8 mouse cellular contexts compared by ENCODE assay signal in genomic region chr6:128479463-128480454, GRCm38 (mm10). TPM values are rescaled to one million over a fixed set of nuclear protein-coding genes. Genes with fewer than 3 reads are reported as not detected.
DNase-seq lines count a peak whose midpoint lies in the region; ATAC-seq lines count a peak whose summit lies in the region.

No protein-coding gene starts in this region.

- H3K27ac ChIP-seq in intestine, embryonic 16.5 days (ENCODE audit: low read length), result no peak overlapping the region
- no peak overlapping the region for H3K27ac ChIP-seq in midbrain, embryonic 10.5 days (replicated peaks)

- peak; percentile 95 for ATAC-seq in intestine, embryonic 16.5 days

- no peaks in the 10 kb centered on the region for H3K4me1 ChIP-seq in intestine, embryonic 16.5 days (ENCODE audit: control insufficient read depth, insufficient read depth, low read length)
- H3K4me1 ChIP-seq in midbrain, embryonic 10.5 days, result 0 out of 2 replicates have a peak, but pooled peaks cover 4% of the 10 kb centered on the region

- peak overlapping the region; percentile 37 for H3K4me2 ChIP-seq in intestine, embryonic 16.5 days (ENCODE audit: low read depth, low read length)

- no peaks in the 10 kb centered on the region for H3K9me3 ChIP-seq in intestine, embryonic 16.5 days (ENCODE audit: control insufficient read depth, low read length)
- H3K9me3 ChIP-seq in midbrain, embryonic 10.5 days (replicated peaks), result no peaks in the 10 kb centered on the region

- DNase-seq in adrenal gland, adult 8-10 months, result peak; percentile 91
- peak; percentile 86 for DNase-seq in embryo, embryonic 11.5 days (ENCODE audit: low read depth, low spot score)
- DNase-seq in gastrocnemius, postnatal 4 days (ENCODE audit: low spot score in 2 of 2), result peak; percentile 96 to 97
- DNase-seq in left cerebral cortex, postnatal 25 days (ENCODE audit: low spot score in 2 of 2), result peak; percentile 92 to 96
- peak; percentile 90 for DNase-seq in midbrain, embryonic 10.5 days (ENCODE audit: low spot score)
- DNase-seq in right cerebral cortex, postnatal 36 days (ENCODE audit: low spot score in 2 of 2), result peak; percentile 87 to 89
- DNase-seq in urinary bladder, postnatal 4 days (ENCODE audit: low spot score in 2 of 2), result peak; percentile 88 to 99

- WGBS in intestine, embryonic 16.5 days, result 20% methylated on average over 26 of the region's 26 CpGs
- WGBS in midbrain, embryonic 10.5 days, result 31% methylated on average over 26 of the region's 26 CpGs

- peak overlapping the region; percentile 24 for H3K4me3 ChIP-seq in intestine, embryonic 16.5 days (ENCODE audit: low read length)
- peak overlapping the region; percentile 31 for H3K4me3 ChIP-seq in midbrain, embryonic 10.5 days

- intact Hi-C loops in left cerebral cortex, postnatal 25 days (cut with DNase I), result loop anchor here (2.0 to 10.0 kb wide), 4 partner anchors 33 to 245 kb away; partner anchors contain the start of genes Fkbp4 and Klrb1a

- peak overlapping the region; percentile 34; the same call in 1 of the 2 replicates for H3K9ac ChIP-seq in intestine, embryonic 16.5 days (ENCODE audit: low read depth, low read length)

- no peaks in the 10 kb centered on the region for H3K27me3 ChIP-seq in intestine, embryonic 16.5 days (replicated peaks; ENCODE audit: control insufficient read depth, insufficient read depth, low read length)
- no peaks in the 10 kb centered on the region for H3K27me3 ChIP-seq in midbrain, embryonic 10.5 days (ENCODE audit: low read depth, poor library complexity, severe bottlenecking)

- no peaks in the 10 kb centered on the region for H3K36me3 ChIP-seq in intestine, embryonic 16.5 days (ENCODE audit: control insufficient read depth, insufficient read depth, low read length)
- H3K36me3 ChIP-seq in midbrain, embryonic 10.5 days, result no peaks in the 10 kb centered on the region

RNA-seq across cellular contexts. Expression of gene Fkbp4, which starts 41.3 kb away (rescaled TPM):
- total RNA-seq in adrenal gland, adult 8-10 months (2022), result 100 to 1,000 TPM; 186 to 394 (median 267) TPM
- total RNA-seq in gastrocnemius, postnatal 4 days (2021), result 100 to 1,000 TPM in 1 of 2 experiments, 10 to 100 TPM in 1; 98.2 to 107 TPM
- 461 and 516 TPM in 2 replicates for polyA plus RNA-seq in intestine, embryonic 16.5 days (2015; fragmentation: Nextera tagmentation; extraction: Ambion mirVana)
- total RNA-seq in left cerebral cortex, postnatal 25 days (2021), result 100 to 1,000 TPM; 117 to 119 TPM
- polyA plus RNA-seq in midbrain, embryonic 10.5 days (2016; fragmentation: Nextera tagmentation; extraction: Ambion mirVana), result 652 and 727 TPM in 2 replicates

RNA-seq across cellular contexts. Expression of gene Pzp, which starts 46.8 kb away (rescaled TPM):
- 1 to 10 TPM in 1 of 4 experiments, under 1 TPM in 2, not detected in 1; 0.14 to 1.8 (median 0.73) TPM for total RNA-seq in adrenal gland, adult 8-10 months (2022)
- total RNA-seq in gastrocnemius, postnatal 4 days (2021), result 1 to 10 TPM in 1 of 2 experiments, under 1 TPM in 1; 0.69 to 6.6 TPM
- 2.2 and 4.8 TPM in 2 replicates for polyA plus RNA-seq in intestine, embryonic 16.5 days (2015; fragmentation: Nextera tagmentation; extraction: Ambion mirVana)
- total RNA-seq in left cerebral cortex, postnatal 25 days (2021), result not detected
- not detected in 2 replicates for polyA plus RNA-seq in midbrain, embryonic 10.5 days (2016; fragmentation: Nextera tagmentation; extraction: Ambion mirVana)

RNA-seq across cellular contexts. Expression of gene Itfg2, which starts 55.0 kb away (rescaled TPM):
- 10 to 100 TPM; 27.1 to 38.6 (median 34.9) TPM for total RNA-seq in adrenal gland, adult 8-10 months (2022)
- total RNA-seq in gastrocnemius, postnatal 4 days (2021), result 10 to 100 TPM; 27.2 to 27.3 TPM
- 26.1 and 26.6 TPM in 2 replicates for polyA plus RNA-seq in intestine, embryonic 16.5 days (2015; fragmentation: Nextera tagmentation; extraction: Ambion mirVana)
- total RNA-seq in left cerebral cortex, postnatal 25 days (2021), result 10 to 100 TPM; 25.0 to 30.9 TPM
- 41.6 and 42.8 TPM in 2 replicates for polyA plus RNA-seq in midbrain, embryonic 10.5 days (2016; fragmentation: Nextera tagmentation; extraction: Ambion mirVana)
